Mouse (Mus musculus) spleen, adult 2 months (tissue): ENCODE results near the gene Hyls1. TPM values are rescaled to one million over a fixed set of nuclear protein-coding genes. Genes with fewer than 3 reads are reported as not detected.
A peak's percentile ranks its signal among the peaks of the same experiment; 100 is the strongest.
"Not testable (repeated sequence)": the region's sequence is repeated elsewhere in the genome, so short reads cannot be mapped to it uniquely, and the experiment has no call there.

Experiments used
- DNase-seq, 2 experiments: peaks; one replicate each; pipeline versions ENCODE4 v3.0.0 to v3.0.0-alpha.2; 2012 to 2021; ENCODE audit warnings: low spot score in 2 of 2, low read depth in 1 of 2
- H3K27ac ChIP-seq: fragments of 200-500 bp; 2 replicates; pipeline ENCODE4 v1.5.1; 2012; ENCODE audit warnings: low read length, inconsistent platforms; ENCODE audit not compliant: insufficient read depth
- H3K27me3 ChIP-seq: fragments of 200-500 bp; 2 replicates; pipeline ENCODE4 v1.6.1; 2012; ENCODE audit warnings: mild to moderate bottlenecking, moderate library complexity, low read length, inconsistent platforms; ENCODE audit not compliant: control insufficient read depth, insufficient read depth
- H3K36me3 ChIP-seq: fragments of 200-500 bp; 2 replicates; pipeline ENCODE4 v1.6.1; 2012; ENCODE audit warnings: mild to moderate bottlenecking, low read length, inconsistent platforms; ENCODE audit not compliant: control insufficient read depth, insufficient read depth
- H3K4me1 ChIP-seq: fragments of 200-500 bp; 2 replicates; pipeline ENCODE4 v1.6.1; 2011; ENCODE audit warnings: inconsistent platforms; ENCODE audit not compliant: control insufficient read depth, insufficient read depth, insufficient read length
- H3K4me3 ChIP-seq: fragments of 200-500 bp; 2 replicates; pipeline ENCODE4 v1.5.1; 2011; ENCODE audit warnings: mild to moderate bottlenecking, inconsistent platforms; ENCODE audit not compliant: insufficient read depth, insufficient read length; ENCODE audit errors: extremely low read depth
- CTCF ChIP-seq: fragments of 200-500 bp; IDR thresholded peaks from 2 replicates; pipeline ENCODE4 v1.5.1; 2011; ENCODE audit warnings: mild to moderate bottlenecking, inconsistent platforms; ENCODE audit not compliant: insufficient read depth, insufficient read length, insufficient replicate concordance; ENCODE audit errors: extremely low read depth
- POLR2A ChIP-seq: fragments of 200-500 bp; IDR thresholded peaks from 2 replicates; pipeline ENCODE4 v1.6.1; 2011; ENCODE audit warnings: low read depth, low read length, inconsistent platforms
- WGBS: fragments of 180-500 bp; shearing (Covaris S2); methylation state at CpG from one replicate; pipeline ENCODE4 v1.1.7; 2018; 5-methylcytosine and 5-hydroxymethylcytosine counted together
- polyA plus RNA-seq: library from polyadenylated mRNA; depleted of rRNA; stranded (reverse); fragments of >200 nt; gene quantifications from 2 replicates; pipeline ENCODE4 v1.2.3, GENCODE M21; 2012; rRNA removed

Hyls1 gene
- polyA plus RNA-seq, result 1.1 and 1.4 TPM in 2 replicates

DNA sequence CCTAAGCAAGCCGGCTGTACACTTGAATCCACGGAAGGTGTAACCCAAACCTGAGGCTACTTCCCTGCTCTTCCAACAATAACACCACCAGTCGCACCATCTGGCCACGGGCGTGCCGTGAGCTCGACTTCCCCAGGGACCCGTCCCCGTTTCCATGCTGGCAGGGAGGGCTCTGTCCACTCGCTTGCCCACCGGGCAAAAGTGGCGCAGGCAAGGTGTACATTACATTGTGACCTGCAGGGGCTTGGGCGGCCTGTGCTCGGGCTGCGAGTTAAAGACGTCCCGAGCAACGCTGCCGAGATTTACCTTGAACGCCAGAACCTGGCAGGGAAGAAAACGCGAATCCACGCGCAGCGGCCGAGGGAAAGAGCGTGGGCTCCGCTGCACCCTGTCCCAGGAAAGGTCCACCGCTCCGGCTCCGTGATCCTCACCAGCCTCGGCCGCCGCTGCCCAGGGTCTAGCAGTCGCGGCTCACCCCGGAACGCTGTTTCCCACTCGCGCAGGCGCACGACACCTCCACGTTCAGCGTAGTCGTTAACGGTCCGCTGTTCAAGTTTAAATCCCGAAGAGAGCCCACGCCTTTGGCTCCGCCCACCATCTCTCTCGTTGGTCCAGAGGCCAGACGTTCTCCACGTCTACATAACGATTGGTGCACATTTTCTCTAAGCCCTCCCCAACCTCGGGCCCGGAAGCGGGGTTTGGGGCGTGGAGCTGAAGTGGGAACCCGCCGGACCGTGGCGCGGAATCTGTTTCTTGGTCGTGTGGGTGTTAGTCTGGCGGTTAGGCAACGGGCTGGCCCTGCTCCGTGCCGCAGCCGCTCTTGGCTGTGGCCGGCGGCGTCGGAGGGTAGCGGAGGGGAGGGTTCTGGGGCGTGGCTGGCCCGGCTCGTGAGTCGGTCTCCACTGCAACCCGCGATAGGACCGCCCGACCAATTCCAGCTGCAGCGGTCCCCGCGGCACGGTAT is at the start of gene Hyls1, which contains the start of gene Pate2:
TSS of gene Hyls1 (minus strand) at position 828 of the 964 bp plus-strand sequence.
TSS of gene Pate2 (plus strand) at position 714 of the 964 bp plus-strand sequence.
- under 1% methylated on average over 86 of the region's 86 CpGs for WGBS
- H3K4me1 ChIP-seq, result no peaks in the 10 kb centered on the region
- H3K27me3 ChIP-seq, result peaks cover 4% of the 10 kb centered on the region; the same call in 1 of the 2 replicates
- peak within 1 kb of the TSS; percentile 85 for H3K27ac ChIP-seq
- H3K4me3 ChIP-seq, result peak within 1 kb of the TSS; percentile 76
- TF ChIP-seq POLR2A, result no peak; the same call in 1 of the 2 replicates
- TF ChIP-seq CTCF, result no peak
- peaks cover 14% of the 10 kb centered on the region for H3K36me3 ChIP-seq
- DNase-seq, result peak; percentile 94 to 97

DNA sequence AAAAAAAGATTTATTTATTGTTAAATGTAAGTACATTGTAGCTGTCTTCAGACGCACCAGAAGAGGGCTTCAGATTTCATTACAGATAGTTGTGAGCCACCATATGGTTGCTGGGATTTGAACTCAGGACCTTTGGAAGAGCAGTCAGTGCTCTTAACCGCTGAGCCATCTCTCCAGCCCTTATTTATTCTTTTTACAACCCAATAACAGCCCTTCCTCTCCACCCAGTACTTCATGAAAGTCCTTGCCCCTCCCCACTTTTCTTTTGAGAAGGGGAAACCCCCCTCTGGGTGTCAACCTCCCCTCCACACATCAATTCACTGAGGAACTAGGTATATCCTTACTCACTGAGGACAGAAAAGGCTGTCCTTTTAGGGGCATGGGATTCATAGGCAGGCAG is 46.6 kb upstream of the Hyls1 start:
- H3K4me1 ChIP-seq, H3K27ac ChIP-seq, H3K27me3 ChIP-seq, DNase-seq, H3K36me3 ChIP-seq, H3K4me3 ChIP-seq: not testable (repeated sequence)
- WGBS, result 66% methylated on average over 2 of the region's 2 CpGs

- Histone ChIP-seq H3K4me1 (no peaks in the 10 kb centered on the region), H3K27ac (no peak overlapping the region), H3K36me3 (no peaks in the 10 kb centered on the region), H3K4me3 (no peak overlapping the region), H3K27me3 (no peaks in the 10 kb centered on the region)
- TF ChIP-seq CTCF, result no peak
- TF ChIP-seq POLR2A, result no peak
- no peak for DNase-seq
- 28% methylated on average over 2 of the region's 2 CpGs for whole genome bisulfite sequencing
These were observed 43.8 kb upstream of the Hyls1 start for GRCm38 (mm10) chr9:35614005-35614404.

- Histone ChIP-seq H3K4me1 (no peaks in the 10 kb centered on the region), H3K27ac (no peak within 1 kb of the TSS), H3K4me3 (no peak within 1 kb of the TSS), H3K27me3 (no peaks in the 10 kb centered on the region), H3K36me3 (no peaks in the 10 kb centered on the region)
- no peak for DNase-seq
- 95% methylated on average over 1 of the region's 1 CpGs for WGBS
- TF ChIP-seq CTCF, result no peak
- no peak for TF ChIP-seq POLR2A
These were observed 41.6 kb upstream of the Hyls1 start, which contains the start of gene Pate4 for GRCm38 (mm10) chr9:35611841-35612240. TSS of gene Pate4 (minus strand) at chr9:35611941.

- no peak overlapping the region for H3K4me3 ChIP-seq
- no peaks in the 10 kb centered on the region for H3K27me3 ChIP-seq
- no peak overlapping the region for H3K27ac ChIP-seq
- no peak for DNase-seq
- TF ChIP-seq POLR2A (no peak), CTCF (no peak)
- no peaks in the 10 kb centered on the region for H3K36me3 ChIP-seq
- no peaks in the 10 kb centered on the region for H3K4me1 ChIP-seq
- 70% methylated on average over 8 of the region's 8 CpGs for WGBS
These were observed 37.6 kb upstream of the Hyls1 start for GRCm38 (mm10) chr9:35607647-35608405.

DNA sequence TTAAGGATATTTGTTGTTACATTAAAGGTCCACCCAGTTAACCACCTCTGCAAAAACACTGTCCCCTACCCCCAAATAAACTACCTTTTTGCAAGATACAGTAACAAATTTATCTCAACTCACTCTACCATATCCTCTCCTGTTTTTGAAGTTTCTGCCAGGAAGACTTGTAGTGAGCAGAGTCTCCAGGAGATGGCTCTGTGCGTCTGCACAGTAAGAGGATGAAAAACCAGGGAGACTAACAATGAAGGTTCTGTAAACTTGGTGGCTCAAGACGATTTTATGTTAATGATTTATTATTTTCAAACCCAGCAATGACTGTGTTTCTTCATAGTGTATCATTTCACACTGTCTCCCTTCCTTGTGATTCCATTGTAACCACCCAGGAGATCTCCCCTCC is 22.7 kb upstream of the Hyls1 start:
- H3K36me3 ChIP-seq, result no peaks in the 10 kb centered on the region
- no peaks in the 10 kb centered on the region for H3K27me3 ChIP-seq
- H3K27ac ChIP-seq, result no peak overlapping the region
- no peaks in the 10 kb centered on the region for H3K4me1 ChIP-seq
- TF ChIP-seq POLR2A (no peak), CTCF (no peak)
- no peak overlapping the region for H3K4me3 ChIP-seq
- WGBS, result 10% methylated on average over 2 of the region's 2 CpGs
- no peak for DNase-seq
